Mouse (Mus musculus): Measurements from ENCODE around the gene Cacna1b.
A peak's percentile ranks its signal among the peaks of the same experiment; 100 is the strongest.

The Cacna1b gene

DNA sequence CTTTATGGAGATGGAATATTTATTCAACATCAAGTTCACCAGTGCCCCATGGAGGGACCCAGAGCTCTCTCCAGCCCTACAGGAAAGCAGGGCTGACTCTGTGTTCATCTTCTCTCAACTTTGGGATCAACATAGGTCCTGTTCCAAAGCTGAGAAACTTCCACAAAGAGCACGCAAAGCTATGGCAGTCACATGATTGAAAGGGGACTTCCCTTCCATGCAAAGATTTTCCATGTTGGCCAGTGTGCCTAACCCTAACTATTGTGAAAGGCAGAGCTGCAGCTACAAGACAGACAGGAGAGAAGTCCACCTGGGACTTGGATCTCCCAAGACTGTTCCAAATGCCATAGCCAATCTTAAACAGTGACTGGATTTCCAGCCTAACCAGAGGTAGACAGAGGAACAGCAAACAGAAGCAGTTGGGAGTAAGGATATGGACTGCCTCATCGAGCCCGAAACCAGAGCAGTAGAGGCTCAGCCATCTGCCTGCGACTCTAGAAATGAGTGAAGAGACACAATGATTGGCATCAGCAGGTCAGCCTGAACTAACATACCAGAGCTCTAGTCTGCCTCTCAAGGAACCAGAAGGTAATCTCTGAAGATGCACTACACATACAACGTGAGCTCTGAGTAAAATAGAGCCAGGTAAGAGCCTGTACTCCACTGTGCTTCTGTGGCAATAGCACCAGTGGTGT, 116.4 kb downstream of the Cacna1b start:
- no peak for DNase-seq (ENCODE audit: low read depth)

DNA sequence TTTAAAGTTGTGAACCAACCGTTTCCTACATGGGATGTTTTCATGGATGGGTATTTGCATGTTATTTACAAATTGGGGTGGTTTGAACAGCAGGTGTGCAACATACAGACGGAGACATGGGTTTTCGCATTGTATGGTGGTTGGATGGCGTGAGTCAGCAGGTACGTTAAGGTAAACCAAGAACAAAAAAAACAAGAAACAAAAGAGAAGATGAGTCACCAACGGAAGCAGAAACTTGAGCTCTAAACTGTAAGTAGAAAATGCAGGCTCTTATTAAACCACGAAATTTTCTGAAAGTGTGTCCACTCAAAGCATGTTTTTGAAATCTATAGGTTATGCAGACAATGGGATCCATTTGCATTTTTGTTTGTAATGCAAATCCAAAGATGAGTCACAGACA, 120.1 kb downstream of the Cacna1b start:
- DNase-seq (ENCODE audit: low read depth), result no peak

DNA sequence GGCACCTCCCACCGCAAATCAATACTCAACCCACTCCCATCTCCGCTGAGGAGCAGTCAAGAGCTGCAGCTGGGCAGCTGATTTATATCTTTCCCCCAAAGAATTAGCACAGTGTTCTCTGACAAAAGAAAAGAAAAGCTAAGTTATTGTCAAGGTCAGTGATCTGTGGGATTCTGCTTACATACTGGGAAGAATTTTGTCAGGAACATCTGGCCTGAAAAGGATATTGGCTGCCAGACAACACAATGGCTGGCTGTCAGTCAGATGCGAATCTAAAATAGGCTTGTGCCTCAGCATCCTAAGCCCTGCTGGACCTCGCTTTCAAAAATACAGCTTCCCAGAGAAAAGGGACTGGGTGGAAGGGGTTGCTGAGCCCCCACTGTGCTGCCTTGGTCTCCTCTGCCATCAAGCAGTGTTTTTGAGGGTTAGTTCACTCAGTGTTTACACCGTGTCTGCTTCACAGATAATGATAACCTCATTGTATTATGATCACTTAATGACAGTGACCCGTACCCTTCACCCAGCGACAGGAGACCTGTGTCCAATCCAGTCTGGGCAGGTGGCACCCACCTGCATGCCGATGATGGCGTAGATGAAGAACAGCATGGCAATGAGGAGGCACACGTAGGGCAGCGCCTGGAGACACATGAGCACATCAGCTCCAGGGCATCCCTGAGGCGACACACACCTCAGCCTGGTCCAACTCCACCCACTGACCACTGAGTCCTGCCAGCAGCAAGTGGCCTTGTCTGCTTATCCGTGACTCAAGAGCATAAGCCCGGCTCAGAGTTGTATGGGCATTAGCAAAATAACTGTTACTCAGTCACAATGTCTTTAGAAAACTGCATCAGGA, 124.6 kb downstream of the Cacna1b start:
- DNase-seq (ENCODE audit: low read depth), result no peak

DNA sequence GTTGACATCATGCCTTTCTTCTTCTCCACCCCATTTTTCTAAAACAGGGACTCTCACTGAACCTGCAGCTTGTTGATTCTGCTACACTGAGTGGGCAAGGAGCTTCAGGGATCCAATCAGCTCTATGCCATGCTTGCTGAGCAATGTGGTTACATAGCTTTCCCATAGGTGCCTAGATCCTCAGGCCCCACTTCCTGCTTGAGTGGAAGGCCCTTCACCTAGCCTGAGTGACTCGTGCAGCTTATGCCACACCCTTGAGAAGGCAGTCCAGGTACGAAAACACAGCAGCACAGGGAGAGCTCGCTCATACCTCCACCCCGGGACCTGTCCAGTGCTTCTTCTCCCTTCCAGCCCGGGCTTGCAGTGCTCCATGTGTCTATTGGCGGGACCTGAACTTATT, 129.3 kb downstream of the Cacna1b start:
- no peak for DNase-seq (ENCODE audit: low read depth)

DNA sequence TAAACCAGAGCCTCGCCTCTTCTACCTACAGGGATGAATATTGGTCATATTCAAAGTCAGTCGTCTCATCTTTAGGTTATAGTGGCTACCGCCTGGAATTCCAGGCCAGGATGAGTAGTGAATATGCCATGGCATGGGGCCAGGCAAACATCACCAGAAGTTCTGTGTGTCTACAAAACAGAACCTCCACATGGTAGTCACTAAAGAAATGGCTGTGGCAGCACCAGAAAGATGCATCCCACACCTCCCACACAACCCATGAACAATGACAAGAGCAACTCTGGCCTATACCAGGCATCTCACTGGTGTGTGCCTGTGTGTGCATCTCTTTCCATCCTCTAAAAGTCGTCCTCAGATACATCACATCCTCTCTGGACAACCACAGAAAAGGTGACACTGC, 145.8 kb downstream of the Cacna1b start:
- no peak for DNase-seq (ENCODE audit: low read depth)

- no peak for DNase-seq (ENCODE audit: low read depth)
Measured at GRCm38 (mm10) chr2:24609789-24610188, 153.2 kb downstream of the Cacna1b start.

- no peak for DNase-seq (ENCODE audit: low read depth)
Measured at GRCm38 (mm10) chr2:24608765-24609138, 154.2 kb downstream of the Cacna1b start.

- no peak for DNase-seq (ENCODE audit: low read depth)
Measured at GRCm38 (mm10) chr2:24607905-24608764, 154.8 kb downstream of the Cacna1b start.

- DNase-seq (ENCODE audit: low read depth), result no peak
Measured at GRCm38 (mm10) chr2:24606531-24606930, 156.4 kb downstream of the Cacna1b start.

DNA sequence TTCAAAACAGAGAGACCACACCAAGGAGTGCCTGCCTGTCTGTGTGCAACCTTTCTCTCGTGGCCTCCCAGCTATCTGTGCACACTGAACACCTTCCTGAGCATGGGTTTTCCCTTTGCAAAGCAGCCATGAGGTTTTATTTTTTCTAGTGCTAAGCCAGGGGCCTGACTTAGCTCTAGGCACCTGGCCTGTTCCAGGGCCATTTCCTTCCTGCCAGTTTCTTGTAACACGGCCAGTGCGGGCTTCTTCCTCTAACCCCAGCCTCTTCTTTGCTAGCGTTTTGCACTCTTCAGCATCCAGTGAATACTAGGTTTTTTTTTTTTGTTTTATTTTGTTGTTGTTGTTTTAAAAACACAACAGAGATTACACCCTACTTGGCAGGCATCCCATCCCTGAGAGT, 157.9 kb downstream of the Cacna1b start:
- no peak for DNase-seq (ENCODE audit: low read depth)

- DNase-seq (ENCODE audit: low read depth), result no peak
Measured at GRCm38 (mm10) chr2:24589426-24589825, 173.5 kb downstream of the Cacna1b start.

DNA sequence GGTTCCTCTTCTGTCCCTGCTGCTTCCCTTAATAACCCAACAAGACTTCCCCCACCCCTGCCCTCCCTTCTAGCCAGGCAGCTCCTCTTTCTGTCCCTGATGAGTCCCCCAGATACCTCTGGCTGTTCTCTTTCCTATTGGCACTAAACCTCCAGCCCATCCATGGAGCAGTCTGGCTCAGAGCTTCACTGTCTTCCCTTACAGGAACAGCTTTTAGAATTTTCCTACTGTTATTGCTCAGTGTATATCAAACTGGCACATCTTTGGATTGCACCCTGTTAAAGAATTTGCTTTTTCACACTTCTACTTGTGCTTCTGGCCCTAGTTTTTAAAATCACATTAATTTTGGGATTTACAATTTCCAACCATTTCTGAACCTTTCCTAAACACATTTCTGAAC, 175.0 kb downstream of the Cacna1b start:
- DNase-seq (ENCODE audit: low read depth), result no peak

DNA sequence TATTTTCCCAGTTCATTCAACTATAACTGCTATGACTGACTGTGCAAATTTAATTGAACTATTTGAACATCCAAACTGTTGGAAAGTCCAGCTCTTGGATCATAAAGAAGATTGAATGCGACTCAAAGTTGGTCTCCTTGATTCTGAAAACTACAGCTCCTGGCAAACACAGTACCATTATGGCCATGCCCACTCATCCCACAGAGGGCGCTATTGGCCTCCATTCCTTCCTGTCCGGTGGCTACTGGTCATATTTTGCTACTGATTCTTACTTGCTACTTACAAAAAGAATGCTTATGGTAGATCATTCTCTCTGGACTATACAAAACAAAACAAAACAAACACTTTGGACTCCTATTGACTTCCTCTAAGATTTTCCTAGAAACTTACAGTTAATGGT, 188.3 kb downstream of the Cacna1b start:
- no peak for DNase-seq (ENCODE audit: low read depth)

DNA sequence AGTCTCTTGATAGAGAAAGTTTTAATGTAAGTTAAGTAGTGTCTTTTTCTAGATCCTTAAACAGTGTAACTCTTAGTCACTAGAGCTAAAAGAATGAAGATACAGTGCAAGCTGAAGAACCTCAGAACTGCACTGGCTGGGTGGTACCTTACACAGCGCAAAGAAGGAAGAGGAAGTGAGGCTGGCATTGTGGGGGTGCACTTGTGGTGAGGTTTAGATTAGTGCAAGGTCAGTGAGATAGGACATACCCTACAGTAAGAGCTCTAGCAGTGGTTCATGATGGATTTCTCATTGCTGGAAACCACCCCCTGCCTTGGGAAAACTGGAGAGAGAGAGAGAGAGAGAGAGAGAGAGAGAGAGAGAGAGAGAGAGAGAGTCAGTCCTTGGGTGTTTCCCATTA, 192.0 kb downstream of the Cacna1b start:
- no peak for DNase-seq (ENCODE audit: low read depth)

DNA sequence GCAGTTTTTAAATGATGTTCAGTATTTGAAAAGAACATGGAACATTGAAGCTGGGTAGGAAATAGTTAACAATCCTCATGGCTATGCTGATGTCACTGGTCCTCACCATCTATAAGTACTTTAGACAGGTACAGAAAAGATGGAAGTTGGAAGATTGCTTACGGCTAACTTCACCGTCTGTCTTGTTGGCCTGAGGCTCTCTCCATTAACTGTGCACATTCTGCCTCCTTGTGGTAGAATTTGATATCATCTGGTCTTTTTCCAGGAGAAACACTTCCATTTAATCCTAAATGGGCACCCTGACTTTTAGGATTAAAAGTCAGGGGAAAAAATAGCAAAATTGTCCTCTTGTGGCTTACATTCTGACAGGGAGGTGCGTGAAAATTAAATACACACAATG, 194.4 kb downstream of the Cacna1b start:
- no peak for DNase-seq (ENCODE audit: low read depth)

DNA sequence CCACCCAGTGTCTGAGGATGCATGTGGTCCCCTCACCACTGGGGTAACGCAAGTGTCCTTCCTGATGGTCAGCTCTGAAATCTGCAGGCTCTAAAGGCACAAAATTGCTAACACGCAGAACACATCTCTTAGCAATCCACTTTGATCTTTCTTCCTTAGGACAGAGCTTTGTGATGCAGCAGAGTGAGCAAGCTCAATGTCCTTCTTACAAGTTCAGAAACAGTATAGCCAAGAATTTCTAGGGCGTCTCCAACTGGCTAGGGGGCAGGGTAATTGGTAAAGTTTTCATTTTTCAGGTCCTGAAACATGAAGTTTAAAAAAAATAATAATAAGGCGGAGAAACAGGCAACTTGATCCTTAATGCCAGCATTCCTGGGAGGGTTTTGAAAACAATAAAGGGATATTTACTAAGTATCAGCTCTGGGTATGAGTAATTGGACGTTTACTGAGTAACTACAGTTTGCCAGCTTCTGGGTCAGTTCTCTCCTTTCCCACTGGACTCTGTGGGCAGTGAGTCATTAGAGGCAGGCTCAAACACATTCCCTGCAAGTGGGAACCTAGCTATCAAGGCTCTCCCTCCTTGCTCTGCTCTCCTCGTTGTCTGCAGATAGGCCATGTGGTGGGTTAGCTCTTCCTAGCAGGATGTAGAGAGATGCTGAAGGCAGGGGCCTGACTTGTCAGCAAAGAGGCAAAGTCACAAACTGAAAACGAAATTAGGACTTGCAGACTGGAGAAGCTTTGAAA, 200.2 kb downstream of the Cacna1b start:
- DNase-seq (ENCODE audit: low read depth), result peak; percentile 98

DNA sequence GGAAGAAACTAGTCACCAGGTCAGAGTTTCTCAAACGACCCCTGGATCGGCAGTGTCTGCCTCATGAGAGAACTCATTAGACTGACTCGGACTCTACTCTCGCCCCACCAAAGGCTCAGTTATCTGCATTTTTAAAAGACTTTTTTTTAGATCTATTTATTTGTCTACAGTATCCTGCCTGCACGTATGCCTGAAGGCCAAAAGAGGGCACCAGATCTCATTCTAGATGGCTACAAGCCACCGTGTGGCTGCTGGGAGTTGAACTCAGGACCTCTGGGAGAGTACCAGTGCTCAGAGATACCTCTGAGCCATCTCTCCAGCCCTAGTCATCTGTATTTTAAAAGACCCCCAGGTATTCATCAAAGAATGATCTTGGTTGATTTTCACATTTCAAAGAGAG, 201.0 kb downstream of the Cacna1b start:
- no peak for DNase-seq (ENCODE audit: low read depth)

GRCm38 (mm10) chr2:24560201-24560600, 202.8 kb downstream of the Cacna1b start:
- no peak for DNase-seq (ENCODE audit: low read depth)

- no peak for DNase-seq (ENCODE audit: low read depth)
Measured at GRCm38 (mm10) chr2:24556347-24556746, 206.6 kb downstream of the Cacna1b start.

DNA sequence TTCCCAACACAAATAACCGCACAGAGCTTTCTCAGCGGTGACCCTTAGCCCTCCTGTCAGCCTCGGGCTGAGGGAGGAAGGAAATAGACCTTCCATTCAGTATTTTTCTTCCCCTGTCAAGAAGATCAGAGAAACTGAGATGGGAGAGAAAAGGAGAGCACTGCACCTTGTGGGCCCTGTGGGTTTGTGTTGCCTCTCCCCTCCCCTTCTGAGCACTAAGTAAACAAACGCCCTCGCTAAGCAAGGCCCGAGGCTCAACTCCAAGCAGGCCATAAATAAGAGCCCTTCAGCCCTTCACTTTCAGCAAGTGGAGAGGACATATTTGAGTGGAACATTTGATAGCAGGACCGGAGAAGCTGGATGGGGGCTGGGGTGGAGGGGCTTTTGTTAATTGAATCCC, 209.0 kb downstream of the Cacna1b start:
- no peak for DNase-seq (ENCODE audit: low read depth)
